Mouse (Mus musculus): ENCODE data around the gene Pip4p1.

Gene Pip4p1

GRCm38 (mm10) chr14:50892541-50893459 is 37.9 kb downstream of the Pip4p1 start:
- DNase-seq, result no peak

- no peak for DNase-seq
These were observed 38.6 kb downstream of the Pip4p1 start for GRCm38 (mm10) chr14:50892091-50892490.

- no peak for DNase-seq
These were observed 39.0 kb downstream of the Pip4p1 start for GRCm38 (mm10) chr14:50891621-50892020.

GRCm38 (mm10) chr14:50876236-50876950 is 54.3 kb downstream of the Pip4p1 start:
- DNase-seq, result no peak

Data from right cerebral cortex, postnatal 25 days (tissue).